Mouse (Mus musculus) inflammation-experienced regulatory T-cells, adult 6 months (primary cell): ENCODE data around the gene Plod1. TPM values are rescaled to one million over a fixed set of nuclear protein-coding genes. Genes with fewer than 3 reads are reported as not detected.
"Not testable (repeated sequence)": the region's sequence is repeated elsewhere in the genome, so short reads cannot be mapped to it uniquely, and the experiment has no call there.

Source experiments
- ATAC-seq: one replicate; pipeline ENCODE4 v1.8.0; 2017
- polyA plus RNA-seq, 3 experiments: library from polyadenylated mRNA; unstranded; fragments of 100-300 nt; shearing (Covaris generic); gene quantifications; one replicate each; pipeline ENCODE4 v1.2.1; 2017

Plod1 gene
- polyA plus RNA-seq, 3 experiments from 2014 or later: 1.3 to 4.5 (median 3.1) TPM

GRCm38 (mm10) chr4:147888237-147888636 is 48.3 kb downstream of the Plod1 start:
- ATAC-seq: no peak

DNA sequence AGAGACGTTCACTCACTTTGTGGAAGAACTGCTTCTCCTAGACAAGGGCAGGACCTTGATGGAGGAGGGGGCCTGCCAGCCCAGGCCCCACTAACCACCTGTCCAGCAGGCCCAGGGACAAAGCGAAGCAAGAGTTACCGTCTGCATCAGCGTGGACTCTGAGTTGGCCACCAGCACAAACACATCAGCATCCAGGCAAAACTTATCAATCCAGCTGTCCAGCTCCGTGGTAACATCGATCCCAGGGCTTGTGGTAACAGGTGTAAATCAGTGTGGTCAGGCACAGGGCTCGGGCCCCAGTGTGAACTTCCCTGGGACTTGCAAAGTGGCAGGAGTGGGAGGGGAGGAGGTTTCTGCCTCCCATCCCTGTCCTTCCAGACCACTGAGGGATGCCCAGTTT is 49.3 kb downstream of the Plod1 start:
- no peak for ATAC-seq

DNA sequence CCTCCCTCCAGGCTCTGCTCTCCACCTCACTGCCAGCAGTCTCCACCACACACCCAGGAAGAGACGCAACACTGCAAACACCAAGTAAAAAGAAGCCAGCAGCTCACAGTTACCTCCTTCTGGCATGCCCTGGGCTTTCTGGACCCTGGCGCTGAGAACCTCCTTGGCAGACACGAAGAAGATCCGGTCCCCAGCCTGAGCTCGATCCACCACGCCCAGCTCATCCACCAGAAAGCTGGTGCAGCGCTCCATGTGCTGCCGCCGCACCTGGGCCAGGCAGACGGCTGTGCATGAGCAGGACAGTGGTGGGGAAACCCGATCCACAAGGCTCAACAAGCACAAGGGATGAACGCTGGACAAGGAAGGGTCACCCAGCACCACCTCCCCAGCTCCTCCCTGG is 50.4 kb downstream of the Plod1 start:
- ATAC-seq: no peak

- ATAC-seq: no peak
These were observed 52.4 kb downstream of the Plod1 start for GRCm38 (mm10) chr4:147884138-147884537.

DNA sequence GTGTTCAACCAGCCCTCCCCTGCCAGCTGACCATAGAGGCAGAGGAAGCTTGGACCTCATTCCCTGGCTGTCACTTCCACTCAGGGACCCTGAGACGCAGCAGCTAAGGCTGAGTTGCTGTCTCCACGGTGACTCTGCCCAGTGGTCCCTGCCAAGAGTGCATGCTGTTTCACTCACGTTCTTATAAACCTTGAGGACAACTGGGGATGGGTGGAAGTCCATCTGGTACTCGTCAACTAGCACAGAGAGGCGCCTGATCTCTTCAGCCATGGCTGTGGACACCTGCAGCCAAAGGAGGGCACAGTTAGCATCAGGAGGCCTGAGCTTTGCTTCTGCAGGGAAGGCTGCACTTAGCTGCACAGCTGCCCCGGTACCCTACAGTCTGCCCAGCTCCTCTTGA is 53.5 kb downstream of the Plod1 start:
- no peak for ATAC-seq

- ATAC-seq: no peak
These were observed 54.8 kb downstream of the Plod1 start for GRCm38 (mm10) chr4:147881792-147882191.

GRCm38 (mm10) chr4:147879865-147880264 is 56.7 kb downstream of the Plod1 start:
- ATAC-seq: no peak

DNA sequence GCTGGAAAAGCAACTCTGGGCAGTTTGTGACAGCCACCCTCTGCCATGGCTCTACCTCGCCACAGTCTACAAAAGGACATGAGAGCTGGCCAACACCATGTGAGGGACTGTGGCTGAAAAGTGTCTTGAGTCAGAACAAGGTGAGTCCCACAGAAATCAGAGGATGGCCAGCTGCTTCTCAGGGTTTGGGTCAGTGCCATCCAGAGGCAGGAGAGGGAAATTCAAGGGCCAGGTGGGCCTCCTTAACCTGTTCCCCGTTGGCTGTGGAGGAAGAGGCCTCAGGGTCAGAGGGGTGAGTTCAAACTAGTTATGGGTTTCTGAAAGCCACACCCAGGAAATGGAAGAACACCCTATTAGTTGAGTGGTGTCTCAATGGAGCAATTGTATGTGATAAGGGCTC is 57.1 kb downstream of the Plod1 start:
- ATAC-seq: no peak

GRCm38 (mm10) chr4:147878537-147878936 is 58.0 kb downstream of the Plod1 start:
- ATAC-seq: no peak

- peak; percentile 52 for ATAC-seq
These were observed 60.6 kb downstream of the Plod1 start for GRCm38 (mm10) chr4:147875852-147876575.

- no peak for ATAC-seq
These were observed 67.3 kb downstream of the Plod1 start for GRCm38 (mm10) chr4:147869238-147869637.

DNA sequence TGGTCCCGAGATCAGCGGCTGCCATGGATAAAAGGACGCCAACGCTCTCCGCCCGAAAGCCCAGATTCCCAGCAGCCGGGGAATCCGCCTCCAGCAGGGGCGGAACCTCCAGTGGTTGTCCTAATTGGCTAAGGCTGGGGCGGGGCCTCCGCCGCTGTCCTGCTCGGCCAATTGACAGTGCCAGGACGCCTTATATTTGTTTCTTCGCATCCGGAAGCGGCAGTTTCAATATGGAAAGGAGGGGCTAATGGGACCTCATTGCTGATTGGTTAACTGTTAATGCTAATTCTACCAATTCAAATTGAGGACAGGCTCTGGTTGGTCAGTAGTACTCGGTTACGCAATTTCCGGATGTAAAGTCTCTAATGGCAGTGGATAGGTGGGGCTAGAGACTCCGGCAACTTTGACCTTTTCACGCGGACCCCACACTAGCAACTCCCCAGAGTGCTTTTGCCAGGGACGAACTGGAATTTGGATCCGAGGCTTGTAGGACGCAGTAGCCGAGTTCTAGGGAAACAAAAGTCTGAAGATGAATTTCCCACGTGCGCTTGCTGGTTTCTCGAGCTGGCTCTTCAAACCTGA is 68.0 kb downstream of the Plod1 start, which contains the start of the genes Miip and Fv1:
TSS of gene Miip (minus strand) at position 367 of the 582 bp plus-strand sequence.
TSS of gene Fv1 (plus strand) at position 530 of the 582 bp plus-strand sequence.
- ATAC-seq: peak; percentile 97

DNA sequence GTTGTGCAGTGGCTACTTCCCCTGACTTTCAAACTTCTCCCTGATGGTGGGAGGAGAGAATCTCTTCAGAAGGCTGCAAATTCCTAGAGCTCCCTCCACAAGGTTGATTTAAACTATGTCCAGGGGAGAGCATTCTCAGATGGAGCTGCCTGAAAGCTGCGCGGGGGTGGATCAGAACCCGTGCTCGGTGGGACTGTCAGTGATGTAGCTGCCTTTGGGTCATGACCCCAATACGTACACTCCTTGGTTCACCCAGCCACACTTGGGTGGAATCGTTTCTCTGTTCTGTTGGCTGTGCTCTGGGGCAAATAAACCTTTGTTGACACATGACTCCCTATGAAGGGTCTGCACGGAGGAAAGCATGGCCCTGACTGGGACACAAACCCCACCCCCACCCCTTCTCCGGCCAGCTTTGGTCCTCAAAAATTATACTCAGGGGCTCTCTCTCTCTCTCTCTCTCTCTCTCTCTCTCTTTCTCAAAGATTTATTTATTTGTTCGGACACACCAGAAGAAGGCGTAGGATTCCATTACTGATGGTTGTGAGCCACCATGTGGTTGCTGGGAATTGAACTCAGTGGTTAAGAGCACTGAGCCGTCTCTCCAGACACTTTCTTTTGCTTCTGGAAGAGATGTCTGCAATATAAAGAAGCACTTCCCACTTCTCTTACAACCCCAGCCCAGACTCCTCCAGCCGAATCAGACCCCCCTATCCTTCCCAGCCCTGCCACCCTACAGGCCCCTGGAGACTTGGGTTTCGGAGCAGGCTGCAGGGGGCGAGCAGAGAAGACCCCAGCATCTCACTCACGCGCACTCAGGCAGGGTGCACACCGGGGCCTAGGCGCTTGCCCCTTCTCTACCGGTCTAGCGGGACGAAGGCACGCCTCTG is 68.8 kb downstream of the Plod1 start:
- no peak for ATAC-seq

DNA sequence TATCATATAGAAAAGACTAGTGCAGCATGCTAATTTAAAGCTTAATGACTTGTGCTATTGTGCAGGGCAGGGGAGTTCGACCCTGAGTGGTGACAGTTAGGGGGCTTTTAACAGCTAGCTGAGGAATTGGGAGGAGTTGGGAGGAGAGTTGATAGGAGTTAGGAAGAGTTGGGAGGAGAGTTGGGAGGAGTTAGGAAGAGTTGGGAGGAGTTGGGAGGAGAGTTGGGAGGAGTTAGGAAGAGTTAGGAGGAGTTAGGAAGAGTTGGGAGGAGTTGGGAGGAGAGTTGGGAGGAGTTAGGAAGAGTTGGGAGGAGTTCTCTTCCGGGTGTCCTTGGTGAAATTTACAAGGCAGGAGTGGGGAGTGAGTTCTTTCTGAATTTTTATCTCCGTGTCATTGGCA is 69.8 kb downstream of the Plod1 start:
- not testable (repeated sequence) for ATAC-seq

DNA sequence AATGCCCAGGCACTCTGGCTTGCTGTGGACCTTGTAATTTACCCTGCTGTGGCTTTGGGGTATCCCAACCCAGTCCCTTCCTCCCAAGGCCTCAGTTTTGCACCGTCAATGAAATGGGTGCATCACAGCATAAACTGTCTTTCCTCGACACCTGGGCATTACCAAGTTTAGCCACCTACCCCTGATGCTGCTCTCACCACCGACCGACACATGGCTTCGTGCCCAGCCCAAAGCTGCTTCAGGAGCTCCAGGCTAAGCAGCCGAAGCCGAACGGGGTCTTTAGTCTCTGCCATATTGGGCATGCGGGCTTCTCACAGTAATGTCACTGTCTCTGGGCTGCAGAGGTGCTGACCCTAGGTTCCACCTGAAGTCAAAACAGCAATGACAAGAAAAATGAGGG is 70.5 kb downstream of the Plod1 start:
- no peak for ATAC-seq

- ATAC-seq: no peak
These were observed 70.9 kb downstream of the Plod1 start for GRCm38 (mm10) chr4:147865651-147866050.

GRCm38 (mm10) chr4:147862051-147862450 is 74.5 kb downstream of the Plod1 start:
- ATAC-seq: no peak

Other genes with a start within 250 kb of the Plod1 start
- gene Zfp534, start 234.2 kb downstream of the Plod1 start, polyA plus RNA-seq: 1 to 10 TPM in 1 of 3 experiments, under 1 TPM in 1, not detected in 1; 0.79 to 2.3 TPM
- gene Zfp984, start 127.0 kb downstream of the Plod1 start, polyA plus RNA-seq: 10 to 100 TPM; 18.6 to 25.6 (median 23.7) TPM
- gene Zfp933, start 88.4 kb downstream of the Plod1 start, polyA plus RNA-seq: 10 to 100 TPM in 1 of 3 experiments, 1 to 10 TPM in 2; 5.5 to 10.0 (median 7.5) TPM
- 100 to 1,000 TPM in 1 of 3 experiments, 10 to 100 TPM in 2; 59.0 to 116 (median 71.4) TPM for gene Miip, start 68.0 kb downstream of the Plod1 start, polyA plus RNA-seq
- gene Fv1, start 67.8 kb downstream of the Plod1 start, polyA plus RNA-seq: 1 to 10 TPM; 4.0 to 8.1 (median 4.5) TPM
- 10 to 100 TPM; 20.5 to 25.5 (median 21.2) TPM for gene Mfn2, start 32.1 kb downstream of the Plod1 start, polyA plus RNA-seq
- 10 to 100 TPM in 1 of 3 experiments, 1 to 10 TPM in 2; 7.2 to 11.6 (median 8.3) TPM for gene 2510039O18Rik, start 4.1 kb upstream of the Plod1 start, polyA plus RNA-seq
- not detected for gene Nppb, start 49.0 kb upstream of the Plod1 start, polyA plus RNA-seq
- not detected for gene Nppa, start 64.0 kb upstream of the Plod1 start, polyA plus RNA-seq
- 1 to 10 TPM; 3.8 to 7.0 (median 6.3) TPM for gene Clcn6, start 102.1 kb upstream of the Plod1 start, polyA plus RNA-seq
- gene Mthfr, start 102.3 kb upstream of the Plod1 start, polyA plus RNA-seq: 10 to 100 TPM in 1 of 3 experiments, 1 to 10 TPM in 2; 9.2 to 12.0 (median 9.5) TPM
- gene Agtrap, start 151.3 kb upstream of the Plod1 start, polyA plus RNA-seq: 10 to 100 TPM; 13.3 to 21.5 (median 14.3) TPM
- 10 to 100 TPM; 36.3 to 49.1 (median 39.6) TPM for gene Mad2l2, start 193.6 kb upstream of the Plod1 start, polyA plus RNA-seq
- not detected for gene Draxin, start 193.9 kb upstream of the Plod1 start, polyA plus RNA-seq
- gene Fbxo6, start 215.4 kb upstream of the Plod1 start, polyA plus RNA-seq: 10 to 100 TPM; 48.0 to 55.6 (median 52.6) TPM
- 1 to 10 TPM in 2 of 3 experiments, under 1 TPM in 1; 0.44 to 4.3 (median 4.1) TPM for gene Fbxo44, start 223.7 kb upstream of the Plod1 start, polyA plus RNA-seq
- not detected for gene Fbxo2, start 223.9 kb upstream of the Plod1 start, polyA plus RNA-seq